Comparison of ENCODE assay signal across 9 mouse cellular contexts in the genomic region with DNA sequence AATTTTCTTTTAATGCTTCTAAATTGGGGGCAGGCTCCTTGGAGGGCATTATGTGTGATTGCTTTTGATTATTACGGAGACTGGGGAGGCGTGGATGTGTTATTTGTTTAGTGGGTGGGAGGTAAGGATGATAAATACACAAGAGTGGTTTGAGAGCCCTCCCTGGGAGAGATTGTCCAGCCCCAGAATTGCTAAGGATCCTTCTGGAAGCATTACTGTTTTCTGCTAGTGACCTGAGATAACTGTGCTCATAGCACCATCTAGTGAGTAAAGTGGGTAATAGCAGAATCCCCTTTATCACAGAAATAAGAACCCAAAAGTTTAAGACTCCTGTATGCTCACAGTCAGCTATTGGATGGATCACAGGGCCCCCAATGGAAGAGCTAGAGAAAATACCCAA. TPM values are rescaled to one million over a fixed set of nuclear protein-coding genes. Genes with fewer than 3 reads are reported as not detected.
DNase-seq lines count a peak whose midpoint lies in the region; ATAC-seq and TF ChIP-seq lines count a peak whose summit lies in the region.
"Had no signal": no experiment of that assay in that cellular context is flagged by ENCODE, and none has a peak within 500 bp of the region (broad histone marks: within the 10 kb centered on the region; RNA-seq: fewer than 3 reads in every experiment).

No protein-coding gene starts in this region.

- peak; percentile 34 to 46 for DNase-seq in layer of hippocampus, adult 2 months (ENCODE audit: low spot score in 2 of 2)
- no peak for DNase-seq in layer of hippocampus, postnatal 25 days (ENCODE audit: extremely low spot score in 1 of 2, low spot score in 1 of 2)
- no peak for DNase-seq in testis, postnatal 10 days (ENCODE audit: low spot score)
- no peak for DNase-seq in natural killer cell, adult 2 months (ENCODE audit: low spot score in 2 of 2)

- H3K36me3 ChIP-seq in E14TG2a.4 (ENCODE audit: insufficient read depth, low read length): no peaks in the 10 kb centered on the region
- no peaks in the 10 kb centered on the region for H3K36me3 ChIP-seq in forebrain, embryonic 16.5 days (ENCODE audit: control insufficient read depth, insufficient read depth)
- H3K36me3 ChIP-seq in lung, embryonic 16.5 days (ENCODE audit: control insufficient read depth, insufficient read depth, low read length): no peaks in the 10 kb centered on the region
- H3K36me3 ChIP-seq: heart, embryonic 15.5 days had no signal

- no peaks in the 10 kb centered on the region for H3K27me3 ChIP-seq in E14TG2a.4 (ENCODE audit: insufficient read depth, low read length)
- H3K27me3 ChIP-seq in forebrain, embryonic 16.5 days (replicated peaks; ENCODE audit: control insufficient read depth, insufficient read depth, low read length): no peaks in the 10 kb centered on the region
- no peaks in the 10 kb centered on the region for H3K27me3 ChIP-seq in lung, embryonic 16.5 days (ENCODE audit: control insufficient read depth, insufficient read depth, low read depth, low read length)
- H3K27me3 ChIP-seq: heart, embryonic 15.5 days had no signal

- H3K4me1 ChIP-seq in E14TG2a.4 (replicated peaks; ENCODE audit: low read depth, low read length): no peaks in the 10 kb centered on the region
- H3K4me1 ChIP-seq in forebrain, embryonic 16.5 days (replicated peaks; ENCODE audit: control insufficient read depth, insufficient read depth, low read length): no peaks in the 10 kb centered on the region
- no peaks in the 10 kb centered on the region for H3K4me1 ChIP-seq in lung, embryonic 16.5 days (replicated peaks; ENCODE audit: control insufficient read depth, insufficient read depth, low read length)
- H3K4me1 ChIP-seq: heart, embryonic 15.5 days had no signal

- peak; percentile 70 for ATAC-seq in activated CD4-positive, CD25-positive, alpha-beta regulatory T cell, adult 4 months
- ATAC-seq in forebrain, embryonic 16.5 days: peak; percentile 63
- peak; percentile 62 for ATAC-seq in lung, embryonic 16.5 days (ENCODE audit: low read depth)

- H3K9ac ChIP-seq in forebrain, embryonic 16.5 days (replicated peaks; ENCODE audit: low read depth, low read length): no peak overlapping the region
- no peak overlapping the region for H3K9ac ChIP-seq in lung, embryonic 16.5 days (ENCODE audit: low read length)
- H3K9ac ChIP-seq: heart, embryonic 15.5 days had no signal

- no peak overlapping the region for H3K4me3 ChIP-seq in layer of hippocampus, adult 2 months
- no peak overlapping the region for H3K4me3 ChIP-seq in E14TG2a.4 (replicated peaks; ENCODE audit: low read length)
- H3K4me3 ChIP-seq in forebrain, embryonic 16.5 days (replicated peaks; ENCODE audit: low read length): no peak overlapping the region
- no peak overlapping the region for H3K4me3 ChIP-seq in lung, embryonic 16.5 days (ENCODE audit: low read length)
- H3K4me3 ChIP-seq: heart, embryonic 15.5 days had no signal

- TF ChIP-seq CTCF in layer of hippocampus, adult 2 months (conservative IDR thresholded peaks at IDR 0.05): peak; percentile 85
- peak; percentile 62 for TF ChIP-seq CTCF in E14TG2a.4 (conservative IDR thresholded peaks at IDR 0.05; ENCODE audit: low read length)

- no peak overlapping the region for H3K4me2 ChIP-seq in forebrain, embryonic 16.5 days (ENCODE audit: low read length)
- H3K4me2 ChIP-seq in lung, embryonic 16.5 days (ENCODE audit: low read depth, low read length): no peak overlapping the region
- H3K4me2 ChIP-seq: heart, embryonic 15.5 days had no signal

- no peaks in the 10 kb centered on the region for H3K9me3 ChIP-seq in E14TG2a.4 (ENCODE audit: low read length)
- H3K9me3 ChIP-seq in forebrain, embryonic 16.5 days (ENCODE audit: control insufficient read depth, low read length): no peaks in the 10 kb centered on the region
- H3K9me3 ChIP-seq in lung, embryonic 16.5 days (ENCODE audit: control insufficient read depth, low read length): no peaks in the 10 kb centered on the region
- H3K9me3 ChIP-seq: heart, embryonic 15.5 days had no signal

- peak overlapping the region; percentile 47; the same call in 1 of the 2 replicates for H3K27ac ChIP-seq in layer of hippocampus, adult 2 months
- no peak overlapping the region for H3K27ac ChIP-seq in forebrain, embryonic 16.5 days (ENCODE audit: low read length)
- H3K27ac ChIP-seq in lung, embryonic 16.5 days (ENCODE audit: low read length): no peak overlapping the region
- H3K27ac ChIP-seq: heart, embryonic 15.5 days had no signal

- WGBS in forebrain, embryonic 16.5 days: 28% methylated on average over 2 of the region's 2 CpGs
- WGBS in lung, embryonic 16.5 days: 9% methylated on average over 2 of the region's 2 CpGs

RNA-seq across cellular contexts. Expression of gene Oma1, which starts 32.4 kb away (rescaled TPM):
- total RNA-seq in layer of hippocampus, adult 2 months (2021): 10 to 100 TPM in 1 of 2 experiments, 1 to 10 TPM in 1; 8.4 to 10.2 TPM
- 1 to 10 TPM; 7.5 to 9.0 TPM for total RNA-seq in layer of hippocampus, postnatal 25 days (2021)
- polyA plus RNA-seq in activated CD4-positive, CD25-positive, alpha-beta regulatory T cell, adult 4 months (2017; shearing (Covaris generic)): 10 to 100 TPM; 23.7 to 25.4 TPM
- polyA plus RNA-seq in forebrain, embryonic 16.5 days (2015; fragmentation: Nextera tagmentation; extraction: Ambion mirVana): 15.1 and 21.6 TPM in 2 replicates
- 21.0 and 23.3 TPM in 2 replicates for polyA plus RNA-seq in lung, embryonic 16.5 days (2015; fragmentation: Nextera tagmentation; extraction: Ambion mirVana)

RNA-seq across cellular contexts. Expression of gene 4921539E11Rik, which starts 55.4 kb away (rescaled TPM):
- total RNA-seq in layer of hippocampus, adult 2 months (2021): not detected
- total RNA-seq in layer of hippocampus, postnatal 25 days (2021): not detected
- polyA plus RNA-seq in activated CD4-positive, CD25-positive, alpha-beta regulatory T cell, adult 4 months (2017; shearing (Covaris generic)): not detected
- polyA plus RNA-seq in forebrain, embryonic 16.5 days (2015; fragmentation: Nextera tagmentation; extraction: Ambion mirVana): not detected in 2 replicates
- not detected in 2 replicates for polyA plus RNA-seq in lung, embryonic 16.5 days (2015; fragmentation: Nextera tagmentation; extraction: Ambion mirVana)
- polyA plus RNA-seq: heart, embryonic 15.5 days had no signal

Comparison
In these comparisons a context has a peak if more than half of its experiments do, and no peak if none do; other contexts are left out.
1. DNase-seq: peak in layer of hippocampus, adult 2 months (2 of 2); none in layer of hippocampus, postnatal 25 days (0 of 2), testis, postnatal 10 days (single experiment) and natural killer cell, adult 2 months (0 of 2).
2. Peak in every context shown above with its lines, with median percentiles within 50 percentile points of each other: ATAC-seq.